Mouse (Mus musculus): ENCODE results near the gene Stard13. TPM values are rescaled to one million over a fixed set of nuclear protein-coding genes. Genes with fewer than 3 reads are reported as not detected.
A peak's percentile ranks its signal among the peaks of the same experiment; 100 is the strongest.

Stard13 gene
- total RNA-seq, 2 experiments from 2014 or later: 23.0 to 23.3 TPM

- DNase-seq: no peak
These were observed 48.3 kb downstream of the Stard13 start for GRCm38 (mm10) chr5:151185286-151185856.

GRCm38 (mm10) chr5:151183656-151184240 lies 49.9 kb downstream of the Stard13 start:
- peak; percentile 13 to 31 for DNase-seq

More at GRCm38 (mm10) chr5:151185286-151185856, 48.3 kb downstream of the Stard13 start:
- intact Hi-C loops (cut with DNase I): no loop called here

DNA sequence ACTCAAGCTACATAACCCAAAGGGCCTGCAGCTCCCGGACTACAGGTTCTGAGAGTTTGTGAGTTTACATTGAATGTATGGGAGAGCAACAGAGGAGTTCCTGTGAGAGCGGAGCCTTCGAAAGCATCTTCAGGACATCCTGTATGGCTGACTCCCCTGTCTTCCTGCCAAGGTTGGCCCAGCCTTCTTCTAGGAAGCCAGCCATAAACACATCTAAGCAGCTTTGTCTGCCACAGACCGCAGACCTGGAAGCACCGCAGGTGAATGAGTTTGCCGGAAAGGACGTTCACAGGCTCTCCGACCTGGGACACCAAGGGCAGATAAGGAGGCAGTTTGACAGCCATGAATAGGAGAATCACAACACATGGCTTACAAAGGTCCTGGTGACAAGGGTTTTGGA lies 52.3 kb downstream of the Stard13 start:
- intact Hi-C loops (cut with DNase I): no loop called here
- DNase-seq: peak; percentile 21 to 25

More at GRCm38 (mm10) chr5:151183656-151184240, 49.9 kb downstream of the Stard13 start:
- intact Hi-C loops (cut with DNase I): no loop called here

DNA sequence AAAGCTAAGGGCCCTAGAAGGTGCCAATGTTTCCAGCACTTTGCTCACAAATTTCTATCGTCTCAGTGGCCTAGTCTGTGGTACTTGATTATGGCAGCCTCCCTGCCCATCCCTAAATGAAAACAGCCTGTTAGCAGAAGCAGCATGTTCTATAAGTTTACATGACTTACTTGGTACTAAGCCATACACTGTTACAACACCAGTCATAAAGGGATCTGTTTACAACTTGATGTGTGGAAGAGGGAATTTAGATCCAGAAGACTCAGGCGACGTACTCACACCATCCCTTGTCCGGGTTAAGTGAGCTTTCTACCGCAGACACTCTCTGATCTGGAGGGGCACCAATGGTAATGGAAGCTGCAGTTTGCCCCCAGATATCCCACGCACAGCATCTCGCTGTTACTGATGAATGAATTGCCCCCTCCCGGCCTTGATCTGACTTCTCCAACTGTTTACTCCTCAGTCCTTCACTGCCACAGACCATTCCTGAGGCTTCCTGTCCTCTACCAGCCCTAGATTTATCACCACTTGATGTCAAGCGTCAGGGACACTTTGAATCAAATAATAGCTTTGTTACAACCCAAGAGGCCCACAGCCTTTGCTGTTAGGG lies 53.4 kb downstream of the Stard13 start:
- no peak for DNase-seq
- intact Hi-C loops (cut with DNase I): no loop called here

DNA sequence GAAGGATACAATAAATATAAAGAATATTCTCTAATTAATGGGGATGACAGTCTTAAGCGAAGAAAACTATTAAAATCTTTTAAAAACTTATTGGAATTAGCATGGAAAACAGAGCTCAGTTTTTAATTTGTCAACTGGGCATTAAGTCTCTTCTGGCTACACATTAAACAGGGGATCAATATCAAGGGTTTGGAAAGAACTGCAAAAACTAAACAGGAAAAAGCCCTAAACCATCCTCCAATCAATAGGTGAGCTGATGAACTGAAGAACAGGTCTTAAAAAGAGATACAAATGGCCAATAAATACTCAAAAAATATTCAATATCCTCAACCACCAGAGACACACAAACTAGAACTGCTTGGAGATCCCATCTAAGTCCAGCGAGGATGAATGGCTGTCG lies 56.5 kb downstream of the Stard13 start:
- no peak for DNase-seq

GRCm38 (mm10) chr5:151175897-151176313 lies 57.7 kb downstream of the Stard13 start:
- no peak for DNase-seq
- intact Hi-C loops (cut with DNase I): no loop called here

More for the DNA sequence above, 56.5 kb downstream of the Stard13 start:
- intact Hi-C loops (cut with DNase I): no loop called here

GRCm38 (mm10) chr5:151174485-151175460 lies 58.9 kb downstream of the Stard13 start:
- intact Hi-C loops (cut with DNase I): no loop called here

DNA sequence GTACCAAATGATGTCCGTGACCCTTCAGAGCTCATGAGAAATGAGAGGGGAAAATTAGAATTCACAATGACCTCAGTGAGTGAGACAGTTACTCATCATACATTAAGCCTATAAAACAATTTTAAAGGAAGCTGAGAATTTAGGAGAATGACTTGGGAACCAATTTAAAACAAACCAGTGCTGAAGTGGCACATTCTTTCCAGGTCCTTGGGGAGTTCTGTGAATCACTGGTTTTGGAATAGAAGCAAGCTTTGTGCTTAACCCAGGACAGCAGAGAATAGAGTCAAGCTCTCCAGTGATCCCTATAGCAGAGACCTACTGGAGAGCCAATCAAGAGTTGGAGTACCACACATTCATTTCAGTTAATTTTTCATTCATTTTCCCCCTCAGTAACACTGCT lies 59.9 kb downstream of the Stard13 start:
- intact Hi-C loops (cut with DNase I): no loop called here
- no peak for DNase-seq

More at GRCm38 (mm10) chr5:151174485-151175460, 58.9 kb downstream of the Stard13 start:
- DNase-seq: peak; percentile 24 to 32

GRCm38 (mm10) chr5:151170168-151170750 lies 63.4 kb downstream of the Stard13 start:
- DNase-seq: no peak
- intact Hi-C loops (cut with DNase I): no loop called here

GRCm38 (mm10) chr5:151168191-151168590 lies 65.4 kb downstream of the Stard13 start:
- intact Hi-C loops (cut with DNase I): no loop called here
- DNase-seq: no peak

- DNase-seq: no peak
- intact Hi-C loops (cut with DNase I): no loop called here
These were observed 66.0 kb downstream of the Stard13 start for GRCm38 (mm10) chr5:151167641-151168040.

DNA sequence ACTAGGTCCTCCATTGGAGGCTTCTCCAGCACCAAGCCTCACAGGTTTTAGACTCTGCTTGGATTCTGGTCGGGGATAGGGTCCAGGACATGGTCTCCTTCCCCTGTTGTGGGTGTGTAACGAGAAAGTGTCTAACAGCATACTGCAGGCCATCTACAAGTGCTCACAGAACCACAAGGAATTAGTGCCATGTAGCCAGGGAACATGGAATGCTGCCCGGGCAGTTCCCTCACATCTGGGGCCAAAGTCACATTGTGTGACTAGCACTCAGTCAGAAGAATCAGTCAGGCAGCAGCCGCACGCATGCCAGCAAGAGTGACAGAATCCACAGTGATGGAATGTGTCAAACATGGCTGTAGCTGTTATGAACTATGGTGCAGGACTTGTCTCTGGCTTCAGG lies 67.4 kb downstream of the Stard13 start:
- peak; percentile 68 to 81 for DNase-seq
- intact Hi-C loops (cut with DNase I): no loop called here

DNA sequence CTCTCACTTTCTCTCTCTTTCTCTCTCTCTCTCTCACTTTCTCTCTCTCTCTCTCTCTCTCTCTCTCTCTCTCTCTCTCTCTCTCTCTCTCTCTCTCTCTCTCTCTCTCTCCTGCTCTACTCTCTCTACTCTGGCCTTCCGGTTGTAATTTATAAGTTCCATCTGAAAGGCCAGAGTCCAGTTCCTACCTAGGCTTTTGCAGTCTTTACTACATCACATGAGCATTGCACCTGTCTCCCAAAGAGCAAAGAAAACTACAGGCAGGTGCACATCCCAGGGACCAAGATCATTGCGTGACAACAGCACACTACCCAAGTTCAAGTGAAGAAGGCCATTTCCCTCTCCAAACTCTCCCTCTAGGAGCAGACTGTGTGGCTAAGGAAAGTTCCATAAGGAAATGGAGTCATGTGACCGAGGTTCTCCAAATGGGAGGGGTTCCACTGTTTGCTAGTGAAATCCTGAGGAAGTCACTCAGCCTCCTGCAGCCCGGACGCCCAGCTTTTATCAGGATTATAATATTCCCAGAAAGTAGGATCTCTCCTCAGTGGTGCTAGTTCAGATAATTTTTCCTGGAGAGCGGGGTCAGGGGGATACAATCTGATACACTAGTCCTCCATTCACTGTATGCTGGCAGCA lies 68.1 kb downstream of the Stard13 start:
- no peak for DNase-seq
- intact Hi-C loops (cut with DNase I): no loop called here

- intact Hi-C loops (cut with DNase I): no loop called here
These were observed 68.8 kb downstream of the Stard13 start for GRCm38 (mm10) chr5:151164815-151165214.

GRCm38 (mm10) chr5:151162642-151163041 lies 71.0 kb downstream of the Stard13 start:
- intact Hi-C loops (cut with DNase I): no loop called here
- DNase-seq: no peak

More at GRCm38 (mm10) chr5:151164815-151165214, 68.8 kb downstream of the Stard13 start:
- DNase-seq: no peak

DNA sequence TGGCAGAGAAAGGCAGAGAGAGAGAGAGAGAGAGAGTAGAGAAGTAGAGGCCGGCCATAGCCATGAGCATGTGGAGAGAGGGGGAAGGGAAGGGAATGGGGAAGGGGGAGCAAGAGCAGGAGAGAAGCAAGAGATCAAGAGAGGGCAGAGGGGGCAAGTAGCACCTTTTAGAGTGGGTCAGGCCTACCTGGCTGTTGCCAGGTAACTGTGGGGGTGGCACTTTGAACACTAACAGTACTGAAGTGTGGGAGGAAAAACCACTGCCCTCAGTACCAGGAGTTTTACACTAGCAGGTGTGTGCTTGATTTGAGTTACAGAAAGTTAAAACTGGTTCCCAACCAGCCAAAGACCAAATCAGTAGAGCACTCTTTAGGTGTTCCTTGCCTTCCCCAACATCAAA lies 78.4 kb downstream of the Stard13 start:
- intact Hi-C loops (cut with DNase I): no loop called here

GRCm38 (mm10) chr5:151154780-151155179 lies 78.9 kb downstream of the Stard13 start:
- intact Hi-C loops (cut with DNase I): no loop called here
- DNase-seq: peak; percentile 57 to 67

More for the DNA sequence above, 78.4 kb downstream of the Stard13 start:
- no peak for DNase-seq

DNA sequence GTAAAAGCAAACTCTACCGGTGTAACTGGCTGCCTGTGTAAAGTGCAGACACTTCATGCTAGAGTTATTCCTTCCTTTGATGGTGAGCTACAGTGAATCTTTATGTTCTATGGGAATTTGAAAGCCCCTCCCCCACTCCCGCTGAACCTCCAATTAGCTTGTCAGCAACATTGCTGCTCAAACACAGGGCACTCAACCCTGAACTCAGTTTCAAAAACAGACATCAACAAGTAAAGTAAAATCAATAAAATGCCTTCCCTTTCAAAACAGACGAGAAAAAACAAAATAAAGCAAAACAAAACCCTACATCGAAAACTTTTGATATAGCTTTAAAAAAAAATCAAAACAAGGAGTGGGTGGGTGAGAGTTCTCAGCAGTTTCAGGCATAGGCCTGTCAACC lies 79.6 kb downstream of the Stard13 start:
- intact Hi-C loops (cut with DNase I): no loop called here
- no peak for DNase-seq

DNA sequence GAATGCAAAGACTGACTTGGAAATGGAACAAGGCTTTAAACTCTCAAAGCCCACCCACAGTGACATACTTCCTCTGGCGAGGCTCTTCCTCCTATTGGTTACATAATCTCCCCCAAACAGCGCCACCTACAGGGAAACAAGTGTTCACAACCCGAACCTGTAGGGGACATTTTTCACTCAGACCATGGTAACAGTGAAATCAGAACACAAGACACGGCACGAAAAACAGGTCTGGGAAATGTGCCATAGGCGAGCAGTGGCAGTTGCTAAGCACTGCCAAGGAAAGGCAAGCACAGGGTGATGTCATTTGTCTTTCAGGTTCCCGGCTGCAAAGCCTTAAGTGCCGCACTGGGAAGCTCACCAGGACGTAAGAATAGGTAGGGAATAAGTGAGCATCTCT lies 82.1 kb downstream of the Stard13 start:
- DNase-seq: no peak
- intact Hi-C loops (cut with DNase I): no loop called here

GRCm38 (mm10) chr5:151149509-151149908 lies 84.1 kb downstream of the Stard13 start:
- DNase-seq: no peak
- intact Hi-C loops (cut with DNase I): no loop called here
